Mouse (Mus musculus) limb, embryonic 15.5 days (tissue): ENCODE data around the gene Sowahd. TPM values are rescaled to one million over a fixed set of nuclear protein-coding genes. Genes with fewer than 3 reads are reported as not detected.

Source experiments
- ATAC-seq: fragments of 200-750 bp; cut with Nextera tagmentation; 2 replicates; pipeline ENCODE4 v1.8.0; 2017; ENCODE audit warnings: low read depth, moderate TSS enrichment; ENCODE audit not compliant: insufficient number of reproducible peaks, low FRiP score, low TSS enrichment
- H3K27ac ChIP-seq: fragments of 300-500 bp; sonication (generic); 2 replicates; pipeline ENCODE4 v1.5.1; 2015; ENCODE audit warnings: moderate library complexity, mild to moderate bottlenecking, inconsistent platforms
- H3K27me3 ChIP-seq: fragments of 300-500 bp; sonication (generic); 2 replicates; pipeline ENCODE4 v1.6.1; 2015; ENCODE audit warnings: inconsistent platforms
- H3K36me3 ChIP-seq: fragments of 300-500 bp; sonication (generic); 2 replicates; pipeline ENCODE4 v1.6.1; 2015; ENCODE audit warnings: inconsistent platforms
- H3K4me1 ChIP-seq: fragments of 300-500 bp; sonication (generic); 2 replicates; pipeline ENCODE4 v1.6.1; 2015; ENCODE audit warnings: inconsistent platforms
- H3K4me2 ChIP-seq: fragments of 300-500 bp; sonication (generic); 2 replicates; pipeline ENCODE4 v1.6.1; 2015; ENCODE audit warnings: mild to moderate bottlenecking, inconsistent platforms
- H3K4me3 ChIP-seq: fragments of 300-500 bp; sonication (generic); 2 replicates; pipeline ENCODE4 v1.5.1; 2015; ENCODE audit warnings: mild to moderate bottlenecking, inconsistent platforms
- H3K9ac ChIP-seq: fragments of 300-500 bp; sonication (generic); 2 replicates; pipeline ENCODE4 v1.6.1; 2015; ENCODE audit warnings: inconsistent platforms
- H3K9me3 ChIP-seq: fragments of 300-500 bp; sonication (generic); 2 replicates; pipeline ENCODE4 v1.6.1; 2016; ENCODE audit warnings: inconsistent platforms
- WGBS: fragments of 180-500 bp; shearing (Covaris S2); methylation state at CpG from one replicate; pipeline ENCODE4 v1.1.7; 2015; 5-methylcytosine and 5-hydroxymethylcytosine counted together
- polyA plus RNA-seq: library from polyadenylated mRNA; unstranded; fragments of >200 nt; fragmentation: Nextera tagmentation; extraction: Ambion mirVana; gene quantifications from 2 replicates; pipeline ENCODE4 v1.2.1, GENCODE M21; 2015

Sowahd gene
- polyA plus RNA-seq, 1 experiment from 2014 or later = not detected

GRCm38 (mm10) chrX:37098681-37099080, 50.0 kb downstream of the Sowahd start:
- ATAC-seq = no peak
- H3K4me2 ChIP-seq = no peak overlapping the region
- no peaks in the 10 kb centered on the region for H3K9me3 ChIP-seq
- 86% methylated on average over 3 of the region's 3 CpGs for WGBS
- no peak overlapping the region for H3K9ac ChIP-seq
- no peak overlapping the region for H3K27ac ChIP-seq
- no peaks in the 10 kb centered on the region for H3K4me1 ChIP-seq
- H3K36me3 ChIP-seq = peaks cover 5% of the 10 kb centered on the region; the same call in 1 of the 2 replicates
- no peak overlapping the region for H3K4me3 ChIP-seq
- no peaks in the 10 kb centered on the region for H3K27me3 ChIP-seq

Other genes with a start within 250 kb of the Sowahd start
- gene Ube2a, start 174.9 kb upstream of the Sowahd start, polyA plus RNA-seq = 114 and 121 TPM in 2 replicates
- 30.4 and 31.7 TPM in 2 replicates for gene C330007P06Rik, start 174.7 kb upstream of the Sowahd start, polyA plus RNA-seq
- 1.2 and 1.3 TPM in 2 replicates for gene Nkrf, start 145.9 kb upstream of the Sowahd start, polyA plus RNA-seq
- 43.9 and 45.9 TPM in 2 replicates for gene Sept6, start 57.1 kb upstream of the Sowahd start, polyA plus RNA-seq
- gene Rpl39, start 36.6 kb downstream of the Sowahd start, polyA plus RNA-seq = 405 and 591 TPM in 2 replicates
- 14.9 and 15.0 TPM in 2 replicates for gene Upf3b, start 61.5 kb downstream of the Sowahd start, polyA plus RNA-seq
- gene Nkap, start 78.0 kb downstream of the Sowahd start, polyA plus RNA-seq = 13.8 and 14.4 TPM in 2 replicates
- gene Akap14, start 120.0 kb downstream of the Sowahd start, polyA plus RNA-seq = not detected in 2 replicates
- gene Ndufa1, start 142.3 kb downstream of the Sowahd start, polyA plus RNA-seq = 385 and 433 TPM in 2 replicates
- gene Rnf113a1, start 142.4 kb downstream of the Sowahd start, polyA plus RNA-seq = 12.5 and 12.6 TPM in 2 replicates
- not detected in 2 replicates for gene Gm9, start 162.2 kb downstream of the Sowahd start, polyA plus RNA-seq
- not detected in 2 replicates for gene Rhox1, start 173.4 kb downstream of the Sowahd start, polyA plus RNA-seq
- not detected in 2 replicates for gene Rhox2a, start 196.1 kb downstream of the Sowahd start, polyA plus RNA-seq
- gene Rhox3a, start 201.1 kb downstream of the Sowahd start, polyA plus RNA-seq = not detected in 2 replicates
- gene Rhox4a, start 216.5 kb downstream of the Sowahd start, polyA plus RNA-seq = not detected in 2 replicates